Mouse (Mus musculus) midbrain, postnatal 0 days (tissue): ENCODE measurements around the gene Spata20. TPM values are rescaled to one million over a fixed set of nuclear protein-coding genes. Genes with fewer than 3 reads are reported as not detected.

Source experiments
- ATAC-seq: fragments of 200-750 bp; cut with Nextera tagmentation; 2 replicates; pipeline ENCODE4 v1.8.0; 2017; ENCODE audit warnings: moderate number of reproducible peaks, mild to moderate bottlenecking, moderate TSS enrichment, moderate library complexity; ENCODE audit not compliant: low FRiP score
- DNase-seq: peaks from one replicate; pipeline ENCODE4 v3.0.0-alpha.2; 2015; ENCODE audit warnings: low spot score
- H3K27ac ChIP-seq: fragments of 300-500 bp; sonication (generic); 2 replicates; pipeline ENCODE4 v1.5.1; 2014; ENCODE audit warnings: low read depth, mild to moderate bottlenecking, low read length, mixed read lengths
- H3K27me3 ChIP-seq: fragments of 300-500 bp; sonication (generic); 2 replicates; pipeline ENCODE4 v1.6.1; 2014; ENCODE audit warnings: low read length, control low read depth, mixed read lengths; ENCODE audit not compliant: insufficient read depth
- H3K36me3 ChIP-seq: fragments of 300-500 bp; sonication (generic); 2 replicates; pipeline ENCODE4 v1.6.1; 2014; ENCODE audit warnings: low read length, control low read depth, mixed read lengths; ENCODE audit not compliant: insufficient read depth
- H3K4me1 ChIP-seq: fragments of 300-500 bp; sonication (generic); 2 replicates; pipeline ENCODE4 v1.6.1; 2014; ENCODE audit warnings: mild to moderate bottlenecking, control low read depth, antibody characterized with exemption, low read length, mixed read lengths; ENCODE audit not compliant: insufficient read depth
- H3K4me2 ChIP-seq: fragments of 300-500 bp; sonication (generic); 2 replicates; pipeline ENCODE4 v1.6.1; 2014; ENCODE audit warnings: low read depth, mild to moderate bottlenecking, low read length, mixed read lengths; ENCODE audit not compliant: poor library complexity, severe bottlenecking
- H3K4me3 ChIP-seq: fragments of 300-500 bp; sonication (generic); 2 replicates; pipeline ENCODE4 v1.5.1; 2014; ENCODE audit warnings: low read depth, mild to moderate bottlenecking, low read length, moderate library complexity
- H3K9ac ChIP-seq: fragments of 300-500 bp; sonication (generic); replicated peaks from 2 replicates; pipeline ENCODE4 v1.6.1; 2014; ENCODE audit warnings: mild to moderate bottlenecking, low read length, moderate library complexity, mixed read lengths; ENCODE audit not compliant: poor library complexity, severe bottlenecking
- H3K9me3 ChIP-seq: fragments of 300-500 bp; sonication (generic); 2 replicates; pipeline ENCODE4 v1.6.1; 2016; ENCODE audit warnings: low read length, control low read depth
- CTCF ChIP-seq: IDR thresholded peaks from 2 replicates; pipeline ENCODE4 v1.5.1; 2016; ENCODE audit warnings: antibody characterized with exemption, mild to moderate bottlenecking
- WGBS: fragments of 180-500 bp; shearing (Covaris S2); extraction: QIAGEN DNeasy Blood & Tissue Kit; methylation state at CpG from one replicate; pipeline ENCODE4 v1.1.7; 2014; 5-methylcytosine and 5-hydroxymethylcytosine counted together
- polyA plus RNA-seq: library from polyadenylated mRNA; unstranded; fragments of >200 nt; fragmentation: Nextera tagmentation; extraction: Ambion mirVana; gene quantifications from 2 replicates; pipeline ENCODE4 v1.2.1, GENCODE M21; 2015
- total RNA-seq: library from RNA; depleted of rRNA; stranded (reverse); fragments of >200 nt; gene quantifications from 2 replicates; pipeline ENCODE4 v1.2.3, GENCODE M21; 2014

Gene Spata20
- total and polyA plus RNA-seq, 2 experiments from 2014 or later: 0.93 to 1.3 TPM

DNA sequence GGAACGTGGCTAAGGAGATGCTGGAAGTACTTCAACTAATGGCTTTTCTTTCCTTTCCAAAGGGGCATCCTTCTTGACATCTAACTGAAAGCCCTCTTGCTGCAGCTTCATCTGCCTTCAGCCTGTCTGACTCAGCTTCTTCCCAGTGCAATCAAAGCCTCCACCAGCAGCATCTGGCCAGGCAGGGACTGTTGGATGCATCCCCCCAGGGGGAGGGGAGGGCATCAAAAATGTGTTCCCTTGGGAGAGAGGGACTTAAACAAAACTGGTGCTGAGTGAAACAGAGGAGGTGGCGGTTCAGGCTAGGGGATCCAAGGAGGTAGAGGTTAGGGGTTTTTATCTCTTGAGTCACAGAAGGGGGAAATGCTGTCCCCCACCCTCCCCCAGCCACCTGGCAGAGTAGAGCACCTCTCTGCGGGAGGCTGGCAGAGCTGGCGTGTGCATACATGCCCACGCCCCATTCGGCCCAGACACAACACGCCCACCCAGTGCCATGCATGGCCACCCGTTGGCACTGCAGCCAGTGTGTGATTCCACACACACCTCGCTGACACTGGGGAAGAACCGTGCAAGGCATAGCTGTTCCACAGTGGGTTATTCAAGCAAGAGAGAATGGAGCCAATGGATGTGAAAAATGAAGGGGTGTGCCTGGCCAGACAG is 30.7 kb downstream of the Spata20 start:
- ATAC-seq (no peak), DNase-seq (no peak)
- TF ChIP-seq CTCF: no peak
- H3K9me3 ChIP-seq: no peaks in the 10 kb centered on the region
- no peak overlapping the region for H3K4me3 ChIP-seq
- WGBS: 81% methylated on average over 10 of the region's 10 CpGs
- H3K27me3 ChIP-seq: no peaks in the 10 kb centered on the region
- no peak overlapping the region for H3K27ac ChIP-seq
- H3K4me2 ChIP-seq: no peak overlapping the region
- H3K4me1 ChIP-seq: no peaks in the 10 kb centered on the region
- H3K36me3 ChIP-seq: peaks cover 24% of the 10 kb centered on the region
- H3K9ac ChIP-seq: no peak overlapping the region

GRCm38 (mm10) chr11:94454756-94455155 is 31.2 kb downstream of the Spata20 start:
- H3K9me3 ChIP-seq: no peaks in the 10 kb centered on the region
- H3K27ac ChIP-seq: no peak overlapping the region
- H3K4me2 ChIP-seq: no peak overlapping the region
- ATAC-seq: no peak
- 81% methylated on average over 5 of the region's 5 CpGs for WGBS
- no peaks in the 10 kb centered on the region for H3K27me3 ChIP-seq
- no peak for DNase-seq
- TF ChIP-seq CTCF: no peak
- no peak overlapping the region for H3K4me3 ChIP-seq
- peaks cover 24% of the 10 kb centered on the region for H3K36me3 ChIP-seq
- H3K4me1 ChIP-seq: no peaks in the 10 kb centered on the region
- H3K9ac ChIP-seq: no peak overlapping the region

GRCm38 (mm10) chr11:94451091-94451773 is 34.7 kb downstream of the Spata20 start:
- Histone ChIP-seq H3K36me3 (peaks cover 3% of the 10 kb centered on the region; the same call in 1 of the 2 replicates), H3K4me1 (peaks cover 3% of the 10 kb centered on the region; the same call in 1 of the 2 replicates), H3K27ac (no peak overlapping the region), H3K4me3 (no peak overlapping the region), H3K9ac (no peak overlapping the region), H3K4me2 (no peak overlapping the region), H3K9me3 (no peaks in the 10 kb centered on the region), H3K27me3 (no peaks in the 10 kb centered on the region)
- TF ChIP-seq CTCF: no peak
- no peak for ATAC-seq
- no peak for DNase-seq
- WGBS: 69% methylated on average over 12 of the region's 12 CpGs

DNA sequence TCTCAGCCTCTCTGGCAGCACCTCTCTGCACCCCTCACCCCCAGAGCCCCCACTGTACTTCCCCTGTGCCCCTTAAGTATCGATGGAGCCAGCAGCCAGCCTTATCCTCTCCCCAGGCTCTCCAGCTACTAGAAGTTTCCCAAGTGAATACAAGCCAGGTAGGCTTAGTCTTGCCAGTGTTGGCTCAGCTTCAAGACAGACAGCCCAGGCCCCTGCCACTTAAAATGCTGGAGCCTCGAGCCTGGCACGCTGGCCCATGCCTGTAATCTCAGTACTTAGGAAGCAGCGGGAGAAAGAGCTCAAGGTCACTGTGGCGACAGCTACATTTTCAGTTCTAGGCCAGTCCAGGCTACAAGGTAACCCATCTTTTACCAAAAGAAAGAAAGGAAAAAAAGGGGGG is 36.1 kb downstream of the Spata20 start:
- 43% methylated on average over 5 of the region's 5 CpGs for WGBS
- peaks cover 3% of the 10 kb centered on the region; the same call in 1 of the 2 replicates for H3K4me1 ChIP-seq
- H3K4me2 ChIP-seq: no peak overlapping the region
- H3K27me3 ChIP-seq: no peaks in the 10 kb centered on the region
- no peak for DNase-seq
- ATAC-seq: no peak
- no peak for TF ChIP-seq CTCF
- H3K9me3 ChIP-seq: no peaks in the 10 kb centered on the region
- H3K27ac ChIP-seq: no peak overlapping the region
- no peak overlapping the region for H3K9ac ChIP-seq
- no peak overlapping the region for H3K4me3 ChIP-seq
- H3K36me3 ChIP-seq: no peaks in the 10 kb centered on the region; the same call in 1 of the 2 replicates

DNA sequence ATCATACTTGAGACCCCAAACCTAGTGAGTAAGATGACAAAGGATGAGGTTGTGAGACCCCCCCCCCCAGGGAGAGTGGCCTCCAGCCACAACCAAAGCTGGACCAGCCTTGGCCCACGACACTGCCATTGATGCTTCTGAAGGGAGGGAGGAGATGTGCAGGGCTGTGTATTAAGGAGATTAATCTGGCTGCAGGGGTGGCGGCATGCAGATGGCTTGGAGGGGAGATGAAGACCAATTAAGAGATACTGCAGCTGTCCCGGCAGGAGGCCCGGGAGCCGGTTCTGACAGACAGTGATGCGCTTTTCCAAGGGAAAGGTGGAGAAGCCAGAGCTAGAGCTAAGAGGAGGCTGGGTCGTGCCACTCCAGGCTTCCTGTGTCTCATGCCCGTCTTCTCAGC is 36.7 kb downstream of the Spata20 start:
- Histone ChIP-seq H3K9ac (no peak overlapping the region), H3K4me2 (no peak overlapping the region), H3K9me3 (no peaks in the 10 kb centered on the region), H3K36me3 (no peaks in the 10 kb centered on the region; the same call in 1 of the 2 replicates), H3K4me1 (peaks cover 3% of the 10 kb centered on the region; the same call in 1 of the 2 replicates), H3K27ac (0 out of 2 replicates have a peak overlapping the region, but pooled peaks have one; percentile 32), H3K4me3 (no peak overlapping the region), H3K27me3 (no peaks in the 10 kb centered on the region)
- TF ChIP-seq CTCF: no peak
- ATAC-seq (no peak), DNase-seq (peak; percentile 39)
- 22% methylated on average over 7 of the region's 8 CpGs for WGBS

- H3K4me1 ChIP-seq: peaks cover 3% of the 10 kb centered on the region; the same call in 1 of the 2 replicates
- no peak overlapping the region for H3K4me3 ChIP-seq
- DNase-seq (no peak), ATAC-seq (no peak)
- no peak for TF ChIP-seq CTCF
- no peak overlapping the region for H3K4me2 ChIP-seq
- peaks cover 4% of the 10 kb centered on the region; the same call in 1 of the 2 replicates for H3K36me3 ChIP-seq
- no peaks in the 10 kb centered on the region for H3K27me3 ChIP-seq
- WGBS: 14% methylated on average over 3 of the region's 3 CpGs
- H3K27ac ChIP-seq: no peak overlapping the region
- H3K9me3 ChIP-seq: no peaks in the 10 kb centered on the region
- H3K9ac ChIP-seq: no peak overlapping the region
These were observed 39.0 kb downstream of the Spata20 start for GRCm38 (mm10) chr11:94447017-94447416.
